Mouse (Mus musculus): Measurements from ENCODE around the gene Crp. TPM values are rescaled to one million over a fixed set of nuclear protein-coding genes. Genes with fewer than 3 reads are reported as not detected.

Crp gene
- total and polyA plus RNA-seq, 3 experiments: not detected

- no peak overlapping the region for H3K9ac ChIP-seq (ENCODE audit: control insufficient read depth, low read depth, low read length, poor library complexity, severe bottlenecking)
- H3K9me3 ChIP-seq (replicated peaks; ENCODE audit: insufficient read depth, low read length): no peaks in the 10 kb centered on the region
- H3K27me3 ChIP-seq (ENCODE audit: control insufficient read depth in 1 of 2, insufficient read depth in 2 of 2, low read length in 2 of 2): no peaks in the 10 kb centered on the region
- H3K27ac ChIP-seq (ENCODE audit: control insufficient read depth, low read depth, low read length): no peak overlapping the region
- H3K79me2 ChIP-seq (ENCODE audit: control insufficient read depth, insufficient read depth, low read length, poor library complexity): no peaks in the 10 kb centered on the region
- H3K4me1 ChIP-seq (ENCODE audit: control insufficient read depth in 1 of 2, insufficient read depth in 2 of 2, low read length in 2 of 2): no peaks in the 10 kb centered on the region
- no peaks in the 10 kb centered on the region for H3K36me3 ChIP-seq (ENCODE audit: control insufficient read depth in 1 of 2, insufficient read depth in 2 of 2, low read length in 2 of 2)
- H3K4me3 ChIP-seq (ENCODE audit: control insufficient read depth in 1 of 2, insufficient read depth in 1 of 2, low read depth in 2 of 2, low read length in 2 of 2): no peak overlapping the region
- no peak for TF ChIP-seq MYC (IDR thresholded peaks at IDR 0.05; ENCODE audit: low read depth, low read length)
- TF ChIP-seq CTCF (IDR thresholded peaks at IDR 0.05 in 2 of 3, conservative IDR thresholded peaks at IDR 0.05 in 1 of 3; ENCODE audit: control insufficient read depth in 1 of 3, insufficient read depth in 1 of 3, low read depth in 2 of 3, low read length in 3 of 3, poor library complexity in 1 of 3, severe bottlenecking in 1 of 3): no peak
- no peak for TF ChIP-seq SMC3 (IDR thresholded peaks at IDR 0.05; ENCODE audit: low read depth, low read length)
- no peak for TF ChIP-seq KAT2A (conservative IDR thresholded peaks at IDR 0.05; ENCODE audit: low read depth, low read length)
- no peak for TF ChIP-seq RCOR1 (IDR thresholded peaks at IDR 0.05; ENCODE audit: low read depth, low read length)
- DNase-seq (ENCODE audit: low read depth, low spot score): no peak
These were observed 8.4 kb downstream of the Crp start for GRCm38 (mm10) chr1:172706243-172706642.

- H3K4me1 ChIP-seq (ENCODE audit: control insufficient read depth in 1 of 2, insufficient read depth in 2 of 2, low read length in 2 of 2): no peaks in the 10 kb centered on the region
- H3K27ac ChIP-seq (ENCODE audit: control insufficient read depth, low read depth, low read length): no peak overlapping the region
- H3K9me3 ChIP-seq (replicated peaks; ENCODE audit: insufficient read depth, low read length): no peaks in the 10 kb centered on the region
- H3K4me3 ChIP-seq (ENCODE audit: control insufficient read depth in 1 of 2, insufficient read depth in 1 of 2, low read depth in 2 of 2, low read length in 2 of 2): no peak overlapping the region
- no peaks in the 10 kb centered on the region for H3K36me3 ChIP-seq (ENCODE audit: control insufficient read depth in 1 of 2, insufficient read depth in 2 of 2, low read length in 2 of 2)
- H3K9ac ChIP-seq (ENCODE audit: control insufficient read depth, low read depth, low read length, poor library complexity, severe bottlenecking): no peak overlapping the region
- H3K27me3 ChIP-seq (ENCODE audit: control insufficient read depth in 1 of 2, insufficient read depth in 2 of 2, low read length in 2 of 2): no peaks in the 10 kb centered on the region
- TF ChIP-seq POLR2A (IDR thresholded peaks at IDR 0.05; ENCODE audit: control insufficient read depth in 1 of 2, insufficient read depth in 1 of 2, low read depth in 1 of 2, low read length in 2 of 2, poor library complexity in 1 of 2): no peak
- no peak for TF ChIP-seq MYB (IDR thresholded peaks at IDR 0.05; ENCODE audit: low read depth, low read length)
- TF ChIP-seq CHD2 (IDR thresholded peaks at IDR 0.05; ENCODE audit: low read length): no peak
- no peak for TF ChIP-seq RAD21 (IDR thresholded peaks at IDR 0.05; ENCODE audit: low read depth, low read length)
- TF ChIP-seq MAZ (IDR thresholded peaks at IDR 0.05; ENCODE audit: low read depth, low read length): no peak
- no peak for TF ChIP-seq SIN3A (IDR thresholded peaks at IDR 0.05; ENCODE audit: low read length)
- TF ChIP-seq TBP (IDR thresholded peaks at IDR 0.05; ENCODE audit: low read depth, low read length): no peak
- no peak for TF ChIP-seq E2F4 (IDR thresholded peaks at IDR 0.05; ENCODE audit: borderline replicate concordance, low read depth, low read length)
- TF ChIP-seq MXI1 (IDR thresholded peaks at IDR 0.05; ENCODE audit: low read depth, low read length): no peak
- no peaks in the 10 kb centered on the region for H3K79me2 ChIP-seq (ENCODE audit: control insufficient read depth, insufficient read depth, low read length, poor library complexity)
- DNase-seq (ENCODE audit: low read depth, low spot score): no peak
These were observed 12.0 kb downstream of the Crp start for GRCm38 (mm10) chr1:172709788-172710350.

- Histone ChIP-seq H3K9ac (ENCODE audit: control insufficient read depth, low read depth, low read length, poor library complexity, severe bottlenecking) (no peak overlapping the region), H3K4me1 (ENCODE audit: control insufficient read depth in 1 of 2, insufficient read depth in 2 of 2, low read length in 2 of 2) (no peaks in the 10 kb centered on the region), H3K27me3 (ENCODE audit: control insufficient read depth in 1 of 2, insufficient read depth in 2 of 2, low read length in 2 of 2) (no peaks in the 10 kb centered on the region), H3K9me3 (replicated peaks; ENCODE audit: insufficient read depth, low read length) (no peaks in the 10 kb centered on the region), H3K27ac (ENCODE audit: control insufficient read depth, low read depth, low read length) (no peak overlapping the region), H3K4me3 (ENCODE audit: control insufficient read depth in 1 of 2, insufficient read depth in 1 of 2, low read depth in 2 of 2, low read length in 2 of 2) (no peak overlapping the region), H3K79me2 (ENCODE audit: control insufficient read depth, insufficient read depth, low read length, poor library complexity) (no peaks in the 10 kb centered on the region), H3K36me3 (ENCODE audit: control insufficient read depth in 1 of 2, insufficient read depth in 2 of 2, low read length in 2 of 2) (no peaks in the 10 kb centered on the region)
- no peak for DNase-seq (ENCODE audit: low read depth, low spot score)
- TF ChIP-seq RAD21 (IDR thresholded peaks at IDR 0.05; ENCODE audit: low read depth, low read length): no peak
- TF ChIP-seq EP300 (IDR thresholded peaks at IDR 0.05; ENCODE audit: low read depth in 1 of 2, low read length in 2 of 2): no peak
- no peak for TF ChIP-seq MAX (IDR thresholded peaks at IDR 0.05; ENCODE audit: low read length)
- no peak for TF ChIP-seq CHD1 (IDR thresholded peaks at IDR 0.05; ENCODE audit: low read depth, low read length)
- TF ChIP-seq TAL1 (IDR thresholded peaks at IDR 0.05; ENCODE audit: low read length): no peak
- TF ChIP-seq MAZ (IDR thresholded peaks at IDR 0.05; ENCODE audit: low read depth, low read length): no peak
- no peak for TF ChIP-seq GATA1 (IDR thresholded peaks at IDR 0.05; ENCODE audit: low read depth, low read length)
- no peak for TF ChIP-seq NELFE (IDR thresholded peaks at IDR 0.05; ENCODE audit: low read depth, low read length)
- TF ChIP-seq USF1 (IDR thresholded peaks at IDR 0.05; ENCODE audit: low read depth, low read length): no peak
- no peak for TF ChIP-seq MXI1 (IDR thresholded peaks at IDR 0.05; ENCODE audit: low read depth, low read length)
- TF ChIP-seq KAT2A (conservative IDR thresholded peaks at IDR 0.05; ENCODE audit: low read depth, low read length): no peak
- TF ChIP-seq ELF1 (IDR thresholded peaks at IDR 0.05; ENCODE audit: low read depth, low read length): no peak
- TF ChIP-seq MYC (IDR thresholded peaks at IDR 0.05; ENCODE audit: low read depth, low read length): no peak
- TF ChIP-seq NRF1 (IDR thresholded peaks at IDR 0.05; ENCODE audit: insufficient read depth, low read depth, low read length, poor library complexity, severe bottlenecking): no peak
- TF ChIP-seq MYB (IDR thresholded peaks at IDR 0.05; ENCODE audit: low read depth, low read length): no peak
- no peak for TF ChIP-seq SIN3A (IDR thresholded peaks at IDR 0.05; ENCODE audit: low read length)
These were observed 13.5 kb downstream of the Crp start for GRCm38 (mm10) chr1:172711396-172711795.
